10 mouse cellular contexts compared by ENCODE assay signal in the genomic region with DNA sequence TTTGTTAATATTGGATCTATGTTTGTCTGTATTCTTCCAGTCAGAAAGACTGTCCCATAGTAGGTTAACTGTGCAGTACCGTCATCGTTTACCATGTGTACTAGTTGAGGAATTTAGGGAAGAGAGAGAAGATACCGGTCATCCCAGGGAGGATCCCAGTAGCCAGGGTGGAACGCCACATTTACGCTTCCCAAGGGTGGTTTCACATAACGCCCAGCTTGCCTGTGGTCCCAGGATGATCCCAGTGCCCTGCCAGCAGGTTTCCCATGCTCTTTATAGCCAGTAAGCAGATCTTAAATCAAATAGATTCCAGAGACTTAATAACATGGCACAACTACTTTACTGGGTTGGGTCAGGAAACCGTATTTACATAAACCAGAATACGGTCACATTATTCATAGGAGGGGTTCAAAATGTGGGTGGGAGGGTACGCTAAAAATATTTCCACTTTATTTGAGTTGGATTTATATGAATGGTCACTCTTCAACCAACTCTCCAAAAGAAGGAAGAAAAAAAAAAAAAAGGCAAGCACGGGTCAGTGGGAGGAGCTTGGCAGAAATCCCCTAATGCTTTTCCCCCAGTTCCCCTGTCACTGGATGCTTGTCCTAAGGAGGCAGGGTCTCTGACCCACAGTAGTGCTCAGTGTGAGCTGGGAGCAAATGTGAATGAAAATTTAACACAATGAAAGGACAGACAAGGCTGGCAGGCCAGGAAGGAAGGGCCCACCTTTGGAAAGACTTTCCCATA. TPM values are rescaled to one million over a fixed set of nuclear protein-coding genes. Genes with fewer than 3 reads are reported as not detected.
A peak's percentile ranks its signal among the peaks of the same experiment; 100 is the strongest.
DNase-seq lines count a peak whose midpoint lies in the region; ATAC-seq lines count a peak whose summit lies in the region.
"Had no signal": no experiment of that assay in that cellular context is flagged by ENCODE, and none has a peak within 500 bp of the region (broad histone marks: within the 10 kb centered on the region; RNA-seq: fewer than 3 reads in every experiment).

No protein-coding gene starts in this region.

- no peaks in the 10 kb centered on the region for H3K27me3 ChIP-seq in kidney, embryonic 14.5 days (ENCODE audit: control insufficient read depth, insufficient read depth, low read length)
- no peaks in the 10 kb centered on the region for H3K27me3 ChIP-seq in heart, embryonic 16.5 days (ENCODE audit: control insufficient read depth, insufficient read depth, low read length)
- no peaks in the 10 kb centered on the region for H3K27me3 ChIP-seq in limb, embryonic 15.5 days
- H3K27me3 ChIP-seq: CH12.LX had no signal

- peak overlapping the region; percentile 29 for H3K4me3 ChIP-seq in kidney, embryonic 14.5 days (ENCODE audit: low read length)
- H3K4me3 ChIP-seq in brown adipose tissue, adult 24 weeks (ENCODE audit: insufficient read depth, low read depth, low read length): peak overlapping the region; percentile 79
- peak overlapping the region; percentile 62 for H3K4me3 ChIP-seq in heart, embryonic 16.5 days (ENCODE audit: low read length)
- peak overlapping the region; percentile 33 for H3K4me3 ChIP-seq in limb, embryonic 15.5 days

- H3K9me3 ChIP-seq in kidney, embryonic 14.5 days (ENCODE audit: control insufficient read depth, low read length): no peaks in the 10 kb centered on the region
- no peaks in the 10 kb centered on the region for H3K9me3 ChIP-seq in heart, embryonic 16.5 days (replicated peaks; ENCODE audit: control insufficient read depth, low read length)
- H3K9me3 ChIP-seq in limb, embryonic 15.5 days: no peaks in the 10 kb centered on the region

- H3K9ac ChIP-seq in kidney, embryonic 14.5 days (ENCODE audit: low read depth, low read length): peak overlapping the region; percentile 31; the same call in 1 of the 2 replicates
- H3K9ac ChIP-seq in heart, embryonic 16.5 days (ENCODE audit: low read length): peak overlapping the region; percentile 60
- no peak overlapping the region for H3K9ac ChIP-seq in limb, embryonic 15.5 days

- H3K4me1 ChIP-seq in kidney, embryonic 14.5 days (ENCODE audit: control insufficient read depth, insufficient read depth, low read length): peaks cover 13% of the 10 kb centered on the region
- peaks cover 15% of the 10 kb centered on the region; the same call in 1 of the 2 replicates for H3K4me1 ChIP-seq in brown adipose tissue, adult 24 weeks (ENCODE audit: control insufficient read depth, insufficient read depth, insufficient read length, low read length)
- H3K4me1 ChIP-seq in heart, embryonic 16.5 days (ENCODE audit: control insufficient read depth, insufficient read depth, low read length): peaks cover 44% of the 10 kb centered on the region
- H3K4me1 ChIP-seq in limb, embryonic 15.5 days: peaks cover 32% of the 10 kb centered on the region

- H3K36me3 ChIP-seq in kidney, embryonic 14.5 days (ENCODE audit: control insufficient read depth, insufficient read depth, low read length): no peaks in the 10 kb centered on the region
- no peaks in the 10 kb centered on the region for H3K36me3 ChIP-seq in heart, embryonic 16.5 days (ENCODE audit: control insufficient read depth, insufficient read depth)
- H3K36me3 ChIP-seq in limb, embryonic 15.5 days: no peaks in the 10 kb centered on the region

- H3K27ac ChIP-seq in kidney, embryonic 14.5 days (ENCODE audit: low read depth, low read length): no peak overlapping the region
- H3K27ac ChIP-seq in brown adipose tissue, adult 24 weeks (replicated peaks; ENCODE audit: low read depth, low read length): peak overlapping the region; percentile 98
- H3K27ac ChIP-seq in heart, embryonic 16.5 days (ENCODE audit: low read length): peak overlapping the region; percentile 69
- H3K27ac ChIP-seq in limb, embryonic 15.5 days: peak overlapping the region; percentile 67

- H3K4me2 ChIP-seq in kidney, embryonic 14.5 days (replicated peaks; ENCODE audit: low read depth, low read length): peak overlapping the region; percentile 77
- H3K4me2 ChIP-seq in heart, embryonic 16.5 days (ENCODE audit: low read depth, low read length): peak overlapping the region; percentile 82
- H3K4me2 ChIP-seq in limb, embryonic 15.5 days: peak overlapping the region; percentile 49

- ATAC-seq in kidney, embryonic 14.5 days (ENCODE audit: low FRiP score, low TSS enrichment): no peak
- ATAC-seq in heart, embryonic 16.5 days (replicated peaks; ENCODE audit: extremely low read depth, insufficient read depth, low FRiP score): no peak
- ATAC-seq in limb, embryonic 15.5 days (ENCODE audit: insufficient number of reproducible peaks, low FRiP score, low TSS enrichment, low read depth): no peak
- ATAC-seq: inflammation-experienced regulatory T-cells, adult 6 months had no signal

- 34% methylated on average over 10 of the region's 10 CpGs for WGBS in kidney, embryonic 14.5 days
- 32% methylated on average over 10 of the region's 10 CpGs for WGBS in heart, embryonic 16.5 days
- WGBS in limb, embryonic 15.5 days: 42% methylated on average over 10 of the region's 10 CpGs

- DNase-seq in kidney, adult 8-10 months: no peak
- no peak for DNase-seq in thymus, postnatal 14 days
- no peak for DNase-seq in layer of hippocampus, postnatal 10 days (ENCODE audit: low spot score in 2 of 2)
- no peak for DNase-seq in right cerebral cortex, postnatal 4 days

RNA-seq across cellular contexts. Expression of a gene that starts 3.2 kb away (rescaled TPM):
- 40.9 and 71.5 TPM in 2 replicates for polyA plus RNA-seq in kidney, embryonic 14.5 days (2014; fragmentation: Nextera tagmentation; extraction: Ambion mirVana)
- 35.4 and 58.9 TPM in 2 replicates for polyA plus RNA-seq in brown adipose tissue, adult 24 weeks (2012; ENCODE audit: insufficient read depth, insufficient read length, missing spikeins)
- 105 and 126 TPM in 2 replicates for polyA plus RNA-seq in heart, embryonic 16.5 days (2015; fragmentation: Nextera tagmentation; extraction: Ambion mirVana)
- polyA plus RNA-seq in limb, embryonic 15.5 days (2015; fragmentation: Nextera tagmentation; extraction: Ambion mirVana): 83.9 and 85.8 TPM in 2 replicates
- 10 to 100 TPM; 19.3 to 26.1 TPM for total RNA-seq in layer of hippocampus, postnatal 10 days (2021)
- polyA plus RNA-seq: inflammation-experienced regulatory T-cells, adult 6 months had no signal

Comparison
In these comparisons a context has a peak if more than half of its experiments do, and no peak if none do; other contexts are left out.
1. H3K4me3 ChIP-seq: peak in every context shown above with its lines; median percentile 79 in brown adipose tissue, adult 24 weeks; 62 in heart, embryonic 16.5 days; 33 in limb, embryonic 15.5 days; 29 in kidney, embryonic 14.5 days.